Mouse (Mus musculus) embryo, embryonic 9.5 days (tissue): ENCODE measurements around the gene Iqschfp.

Experiments used
- DNase-seq: peaks from one replicate; pipeline ENCODE4 v3.0.0-alpha.2; 2017; ENCODE audit errors: extremely low spot score

Gene Iqschfp

GRCm38 (mm10) chr3:68351461-68351860 is 459.4 kb downstream of the Iqschfp start:
- DNase-seq = no peak

- DNase-seq = no peak
Measured at GRCm38 (mm10) chr3:68352961-68353360, 460.9 kb downstream of the Iqschfp start.

GRCm38 (mm10) chr3:68353492-68353891 is 461.5 kb downstream of the Iqschfp start:
- DNase-seq = no peak

GRCm38 (mm10) chr3:68356516-68356915 is 464.5 kb downstream of the Iqschfp start:
- DNase-seq = no peak

GRCm38 (mm10) chr3:68368029-68368428 is 476.0 kb downstream of the Iqschfp start:
- DNase-seq = no peak

GRCm38 (mm10) chr3:68372925-68373324 is 480.9 kb downstream of the Iqschfp start:
- no peak for DNase-seq

GRCm38 (mm10) chr3:68375100-68375508 is 483.1 kb downstream of the Iqschfp start:
- no peak for DNase-seq

- no peak for DNase-seq
Measured at GRCm38 (mm10) chr3:68377452-68378198, 485.6 kb downstream of the Iqschfp start.

GRCm38 (mm10) chr3:68378799-68379198 is 486.8 kb downstream of the Iqschfp start:
- DNase-seq = no peak

- DNase-seq = no peak
Measured at GRCm38 (mm10) chr3:68379242-68379641, 487.2 kb downstream of the Iqschfp start.

GRCm38 (mm10) chr3:68383672-68384071 is 491.6 kb downstream of the Iqschfp start:
- no peak for DNase-seq

- DNase-seq = no peak
Measured at GRCm38 (mm10) chr3:68385544-68385943, 493.5 kb downstream of the Iqschfp start.

GRCm38 (mm10) chr3:68388023-68388422 is 496.0 kb downstream of the Iqschfp start:
- DNase-seq = no peak

- DNase-seq = no peak
Measured at GRCm38 (mm10) chr3:68393578-68393977, 501.5 kb downstream of the Iqschfp start.

GRCm38 (mm10) chr3:68398691-68399090 is 506.7 kb downstream of the Iqschfp start:
- no peak for DNase-seq

GRCm38 (mm10) chr3:68400121-68400520 is 508.1 kb downstream of the Iqschfp start:
- no peak for DNase-seq

- DNase-seq = no peak
Measured at GRCm38 (mm10) chr3:68403343-68403742, 511.3 kb downstream of the Iqschfp start.

- no peak for DNase-seq
Measured at GRCm38 (mm10) chr3:68403783-68404217, 511.8 kb downstream of the Iqschfp start.

GRCm38 (mm10) chr3:68405724-68406123 is 513.7 kb downstream of the Iqschfp start:
- DNase-seq = no peak

GRCm38 (mm10) chr3:68412262-68412661 is 520.2 kb downstream of the Iqschfp start:
- no peak for DNase-seq

- DNase-seq = no peak
Measured at GRCm38 (mm10) chr3:68419792-68420191, 527.8 kb downstream of the Iqschfp start.

- DNase-seq = no peak
Measured at GRCm38 (mm10) chr3:68420927-68421326, 528.9 kb downstream of the Iqschfp start.

- no peak for DNase-seq
Measured at GRCm38 (mm10) chr3:68421849-68422248, 529.8 kb downstream of the Iqschfp start.

GRCm38 (mm10) chr3:68428081-68428480 is 536.0 kb downstream of the Iqschfp start:
- DNase-seq = no peak
